Mouse (Mus musculus): Measurements from ENCODE around the gene Adk. TPM values are rescaled to one million over a fixed set of nuclear protein-coding genes. Genes with fewer than 3 reads are reported as not detected.

The Adk gene
- total RNA-seq, 1 experiment, result 164 TPM

- in situ Hi-C loops (cut with MboI; ENCODE audit: low sequenced_read_pairs in 2 of 2, unreplicated experiment in 2 of 2), result no loop called here
- H3K27ac ChIP-seq (ENCODE audit: insufficient read depth, low read depth, low read length, poor library complexity, severe bottlenecking), result no peak overlapping the region
- H3K4me3 ChIP-seq (ENCODE audit: insufficient read depth in 1 of 2, low read depth in 1 of 2, low read length in 2 of 2, poor library complexity in 1 of 2, severe bottlenecking in 1 of 2), result peak overlapping the region in 1 of 2 experiments; percentile 92; a peak in 1 of 4 replicates
- peaks cover 0 to 4% of the 10 kb centered on the region in 2 experiments; a peak in 1 of 4 replicates for H3K4me1 ChIP-seq (ENCODE audit: control insufficient read depth in 2 of 2, insufficient read depth in 2 of 2, low read length in 2 of 2, poor library complexity in 1 of 2)
- H3K36me3 ChIP-seq (ENCODE audit: control insufficient read depth, insufficient read depth, low read length, poor library complexity, severe bottlenecking), result no peaks in the 10 kb centered on the region
- no peak for TF ChIP-seq ZNF384 (IDR thresholded peaks at IDR 0.05; ENCODE audit: low read depth, low read length)
- TF ChIP-seq ZC3H11A (IDR thresholded peaks at IDR 0.05; ENCODE audit: borderline replicate concordance, low read depth, low read length), result no peak
- TF ChIP-seq HCFC1 (IDR thresholded peaks at IDR 0.05; ENCODE audit: borderline replicate concordance, insufficient read depth, low read length), result no peak
- no peak for TF ChIP-seq MAFK (IDR thresholded peaks at IDR 0.05; ENCODE audit: insufficient read depth, low read depth, low read length)
- no peak overlapping the region for H3K9ac ChIP-seq (ENCODE audit: insufficient read depth, low read depth, low read length, poor library complexity, severe bottlenecking)
- DNase-seq (ENCODE audit: low read depth, low spot score), result no peak
- H3K9me3 ChIP-seq (ENCODE audit: control insufficient read depth, insufficient read depth, low read depth, low read length), result no peaks in the 10 kb centered on the region
Measured at GRCm38 (mm10) chr14:21074398-21075320, 22.3 kb downstream of the Adk start.

GRCm38 (mm10) chr14:21075751-21076500 lies 23.6 kb downstream of the Adk start:
- Histone ChIP-seq H3K9me3 (ENCODE audit: control insufficient read depth, insufficient read depth, low read depth, low read length) (no peaks in the 10 kb centered on the region), H3K4me3 (ENCODE audit: insufficient read depth in 1 of 2, low read depth in 1 of 2, low read length in 2 of 2, poor library complexity in 1 of 2, severe bottlenecking in 1 of 2) (peak overlapping the region; percentile 88 to 92), H3K36me3 (ENCODE audit: control insufficient read depth, insufficient read depth, low read length, poor library complexity, severe bottlenecking) (no peaks in the 10 kb centered on the region), H3K9ac (ENCODE audit: insufficient read depth, low read depth, low read length, poor library complexity, severe bottlenecking) (peak overlapping the region; percentile 85), H3K4me1 (ENCODE audit: control insufficient read depth in 2 of 2, insufficient read depth in 2 of 2, low read length in 2 of 2, poor library complexity in 1 of 2) (peaks cover 0 to 4% of the 10 kb centered on the region in 2 experiments; a peak in 1 of 4 replicates), H3K27ac (ENCODE audit: insufficient read depth, low read depth, low read length, poor library complexity, severe bottlenecking) (no peak overlapping the region)
- in situ Hi-C loops (cut with MboI; ENCODE audit: low sequenced_read_pairs in 2 of 2, unreplicated experiment in 2 of 2), result no loop called here
- peak; percentile 68 for TF ChIP-seq ZC3H11A (IDR thresholded peaks at IDR 0.05; ENCODE audit: borderline replicate concordance, low read depth, low read length)
- peak; percentile 60 for TF ChIP-seq HCFC1 (IDR thresholded peaks at IDR 0.05; ENCODE audit: borderline replicate concordance, insufficient read depth, low read length)
- TF ChIP-seq CHD2 (IDR thresholded peaks at IDR 0.05; ENCODE audit: low read depth, low read length), result no peak
- TF ChIP-seq ZNF384 (IDR thresholded peaks at IDR 0.05; ENCODE audit: low read depth, low read length), result no peak
- no peak for TF ChIP-seq MAFK (IDR thresholded peaks at IDR 0.05; ENCODE audit: insufficient read depth, low read depth, low read length)
- DNase-seq (ENCODE audit: low read depth, low spot score), result peak; percentile 66

- peaks cover 0 to 4% of the 10 kb centered on the region in 2 experiments; a peak in 1 of 4 replicates for H3K4me1 ChIP-seq (ENCODE audit: control insufficient read depth in 2 of 2, insufficient read depth in 2 of 2, low read length in 2 of 2, poor library complexity in 1 of 2)
- in situ Hi-C loops (cut with MboI; ENCODE audit: low sequenced_read_pairs in 2 of 2, unreplicated experiment in 2 of 2), result no loop called here
- H3K9ac ChIP-seq (ENCODE audit: insufficient read depth, low read depth, low read length, poor library complexity, severe bottlenecking), result peak overlapping the region; percentile 85
- TF ChIP-seq ZNF384 (IDR thresholded peaks at IDR 0.05; ENCODE audit: low read depth, low read length) (peak; percentile 78; the same call in 1 of the 2 replicates), MAFK (IDR thresholded peaks at IDR 0.05; ENCODE audit: insufficient read depth, low read depth, low read length) (no peak)
- no peaks in the 10 kb centered on the region for H3K9me3 ChIP-seq (ENCODE audit: control insufficient read depth, insufficient read depth, low read depth, low read length)
- no peak for DNase-seq (ENCODE audit: low read depth, low spot score)
- no peak overlapping the region for H3K27ac ChIP-seq (ENCODE audit: insufficient read depth, low read depth, low read length, poor library complexity, severe bottlenecking)
- no peaks in the 10 kb centered on the region for H3K36me3 ChIP-seq (ENCODE audit: control insufficient read depth, insufficient read depth, low read length, poor library complexity, severe bottlenecking)
- H3K4me3 ChIP-seq (ENCODE audit: insufficient read depth in 1 of 2, low read depth in 1 of 2, low read length in 2 of 2, poor library complexity in 1 of 2, severe bottlenecking in 1 of 2), result peak overlapping the region; percentile 88 to 92
Measured at GRCm38 (mm10) chr14:21076501-21077194, 24.3 kb downstream of the Adk start.

- Histone ChIP-seq H3K4me3 (ENCODE audit: insufficient read depth in 1 of 2, low read depth in 1 of 2, low read length in 2 of 2, poor library complexity in 1 of 2, severe bottlenecking in 1 of 2) (no peak overlapping the region), H3K27ac (ENCODE audit: insufficient read depth, low read depth, low read length, poor library complexity, severe bottlenecking) (no peak overlapping the region), H3K36me3 (ENCODE audit: control insufficient read depth, insufficient read depth, low read length, poor library complexity, severe bottlenecking) (no peaks in the 10 kb centered on the region), H3K9ac (ENCODE audit: insufficient read depth, low read depth, low read length, poor library complexity, severe bottlenecking) (no peak overlapping the region), H3K4me1 (ENCODE audit: control insufficient read depth in 2 of 2, insufficient read depth in 2 of 2, low read length in 2 of 2, poor library complexity in 1 of 2) (peaks cover 0 to 4% of the 10 kb centered on the region in 2 experiments; a peak in 1 of 4 replicates), H3K9me3 (ENCODE audit: control insufficient read depth, insufficient read depth, low read depth, low read length) (no peaks in the 10 kb centered on the region)
- in situ Hi-C loops (cut with MboI; ENCODE audit: low sequenced_read_pairs in 2 of 2, unreplicated experiment in 2 of 2), result no loop called here
- no peak for DNase-seq (ENCODE audit: low read depth, low spot score)
- TF ChIP-seq HCFC1 (IDR thresholded peaks at IDR 0.05; ENCODE audit: borderline replicate concordance, insufficient read depth, low read length) (no peak), MAFK (IDR thresholded peaks at IDR 0.05; ENCODE audit: insufficient read depth, low read depth, low read length) (no peak), ZNF384 (IDR thresholded peaks at IDR 0.05; ENCODE audit: low read depth, low read length) (no peak), ZC3H11A (IDR thresholded peaks at IDR 0.05; ENCODE audit: borderline replicate concordance, low read depth, low read length) (no peak), CHD2 (IDR thresholded peaks at IDR 0.05; ENCODE audit: low read depth, low read length) (no peak)
Measured at GRCm38 (mm10) chr14:21077939-21078338, 25.6 kb downstream of the Adk start.
